8 mouse cellular contexts compared by ENCODE assay signal in the genomic region with DNA sequence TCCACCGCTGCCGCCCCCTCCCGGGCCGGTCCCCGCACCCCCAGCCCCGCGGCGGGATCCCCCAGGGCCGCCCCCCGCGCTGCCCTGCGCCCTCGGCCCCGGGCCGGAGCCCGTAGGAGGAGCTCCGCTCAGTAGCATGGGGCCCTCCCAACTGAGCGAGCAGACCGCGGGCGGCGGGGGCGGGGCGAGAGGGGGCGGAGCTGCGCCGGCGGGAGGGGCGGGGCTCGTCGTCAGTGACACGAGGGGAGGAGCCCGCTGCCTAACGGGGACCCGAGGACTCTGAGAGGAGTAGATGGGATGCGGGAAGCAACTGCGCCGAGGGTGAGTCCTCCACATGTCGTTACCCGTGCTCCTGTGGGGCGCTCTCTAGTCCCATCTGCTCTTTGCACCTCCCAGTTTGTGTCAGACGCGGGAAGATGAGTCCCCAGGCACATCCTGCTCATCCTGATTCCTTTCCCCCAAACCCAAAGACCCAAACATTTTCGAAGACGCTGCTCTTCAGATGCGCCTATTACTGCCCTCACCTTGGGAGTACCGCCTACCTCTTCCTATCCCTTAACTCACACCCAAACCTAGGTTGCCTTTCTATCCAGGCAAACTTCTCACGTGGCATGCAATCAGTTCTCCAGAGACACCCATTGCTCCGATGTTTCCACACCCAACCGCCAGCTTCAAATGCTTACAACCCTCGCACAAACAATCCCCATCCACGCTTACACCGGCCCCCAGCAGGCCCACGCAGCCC. TPM values are rescaled to one million over a fixed set of nuclear protein-coding genes. Genes with fewer than 3 reads are reported as not detected.
A peak's percentile ranks its signal among the peaks of the same experiment; 100 is the strongest.
DNase-seq lines count a peak whose midpoint lies in the region; ATAC-seq and TF ChIP-seq lines count a peak whose summit lies in the region.

A gene (minus strand): TSS at position 168 of the 745 bp plus-strand sequence.

- H3K27ac ChIP-seq in embryonic facial prominence, embryonic 15.5 days (replicated peaks), result peak within 1 kb of the TSS; percentile 72; the same call in 1 of the 2 replicates
- H3K27ac ChIP-seq in limb, embryonic 13.5 days, result peak within 1 kb of the TSS; percentile 69
- H3K27ac ChIP-seq in midbrain, embryonic 15.5 days, result peak within 1 kb of the TSS; percentile 73
- H3K27ac ChIP-seq in spleen, adult 2 months (ENCODE audit: insufficient read depth, low read length), result no peak within 1 kb of the TSS

- peak; percentile 44; the same call in 1 of the 2 replicates for TF ChIP-seq POLR2A in spleen, adult 2 months (IDR thresholded peaks at IDR 0.05; ENCODE audit: low read depth, low read length)

- DNase-seq in 3134 (ENCODE audit: extremely low read depth, insufficient read length, low spot score), result peak; percentile 90
- DNase-seq in adrenal gland, postnatal 4 days (ENCODE audit: low spot score in 2 of 2), result peak; percentile 89 to 92
- peak; percentile 83 for DNase-seq in heart, adult 8-10 months (ENCODE audit: low spot score)
- DNase-seq in kidney, adult 9 months, result peak; percentile 83
- DNase-seq in spleen, adult 2 months (ENCODE audit: low read depth in 1 of 2, low spot score in 2 of 2), result peak; percentile 61 to 84

- peak within 1 kb of the TSS; percentile 84 for H3K4me2 ChIP-seq in embryonic facial prominence, embryonic 15.5 days (replicated peaks)
- H3K4me2 ChIP-seq in limb, embryonic 13.5 days (replicated peaks), result peak within 1 kb of the TSS; percentile 88
- peak within 1 kb of the TSS; percentile 68 for H3K4me2 ChIP-seq in midbrain, embryonic 15.5 days

- peaks cover 22% of the 10 kb centered on the region for H3K4me1 ChIP-seq in embryonic facial prominence, embryonic 15.5 days
- peaks cover 27% of the 10 kb centered on the region for H3K4me1 ChIP-seq in limb, embryonic 13.5 days
- H3K4me1 ChIP-seq in midbrain, embryonic 15.5 days, result peaks cover 27% of the 10 kb centered on the region
- peaks cover 3% of the 10 kb centered on the region for H3K4me1 ChIP-seq in spleen, adult 2 months (ENCODE audit: control insufficient read depth, insufficient read depth, insufficient read length)

- H3K36me3 ChIP-seq in embryonic facial prominence, embryonic 15.5 days, result peaks cover under 1% of the 10 kb centered on the region; the same call in 1 of the 2 replicates
- peaks cover 5% of the 10 kb centered on the region for H3K36me3 ChIP-seq in limb, embryonic 13.5 days
- no peaks in the 10 kb centered on the region for H3K36me3 ChIP-seq in midbrain, embryonic 15.5 days (replicated peaks)
- no peaks in the 10 kb centered on the region for H3K36me3 ChIP-seq in spleen, adult 2 months (ENCODE audit: control insufficient read depth, insufficient read depth, low read length)

- no peak for TF ChIP-seq CTCF in spleen, adult 2 months (IDR thresholded peaks at IDR 0.05; ENCODE audit: extremely low read depth, insufficient read depth, insufficient read length, insufficient replicate concordance)

- H3K4me3 ChIP-seq in embryonic facial prominence, embryonic 15.5 days (replicated peaks), result peak within 1 kb of the TSS; percentile 76
- peak within 1 kb of the TSS; percentile 92 for H3K4me3 ChIP-seq in limb, embryonic 13.5 days
- peak within 1 kb of the TSS; percentile 91 for H3K4me3 ChIP-seq in midbrain, embryonic 15.5 days
- H3K4me3 ChIP-seq in spleen, adult 2 months (ENCODE audit: extremely low read depth, insufficient read depth, insufficient read length), result peak within 1 kb of the TSS; percentile 70

- no peaks in the 10 kb centered on the region for H3K27me3 ChIP-seq in embryonic facial prominence, embryonic 15.5 days
- H3K27me3 ChIP-seq in limb, embryonic 13.5 days, result peaks cover 10% of the 10 kb centered on the region; the same call in 1 of the 2 replicates
- H3K27me3 ChIP-seq in midbrain, embryonic 15.5 days (replicated peaks), result no peaks in the 10 kb centered on the region
- H3K27me3 ChIP-seq in spleen, adult 2 months (ENCODE audit: control insufficient read depth, insufficient read depth, low read length), result no peaks in the 10 kb centered on the region

- H3K9ac ChIP-seq in embryonic facial prominence, embryonic 15.5 days, result peak within 1 kb of the TSS; percentile 85
- peak within 1 kb of the TSS; percentile 92 for H3K9ac ChIP-seq in limb, embryonic 13.5 days
- H3K9ac ChIP-seq in midbrain, embryonic 15.5 days, result peak within 1 kb of the TSS; percentile 88

- H3K9me3 ChIP-seq in embryonic facial prominence, embryonic 15.5 days (replicated peaks), result no peaks in the 10 kb centered on the region
- H3K9me3 ChIP-seq in limb, embryonic 13.5 days, result no peaks in the 10 kb centered on the region
- H3K9me3 ChIP-seq in midbrain, embryonic 15.5 days, result no peaks in the 10 kb centered on the region

- WGBS in embryonic facial prominence, embryonic 15.5 days, result under 1% methylated on average over 40 of the region's 54 CpGs
- WGBS in limb, embryonic 13.5 days, result 2% methylated on average over 43 of the region's 54 CpGs
- WGBS in midbrain, embryonic 15.5 days, result under 1% methylated on average over 40 of the region's 54 CpGs
- WGBS in spleen, adult 2 months, result under 1% methylated on average over 51 of the region's 54 CpGs

- peak; percentile 95 for ATAC-seq in embryonic facial prominence, embryonic 15.5 days (ENCODE audit: insufficient number of reproducible peaks, low FRiP score, low TSS enrichment, low read depth)
- ATAC-seq in limb, embryonic 13.5 days (ENCODE audit: low FRiP score, low read depth), result peak; percentile 94
- ATAC-seq in midbrain, embryonic 15.5 days (replicated peaks), result peak; percentile 89

RNA-seq across cellular contexts. Expression of the gene that starts here (rescaled TPM):
- 10 to 100 TPM; 30.5 to 32.7 TPM for total RNA-seq in adrenal gland, postnatal 4 days (2021)
- polyA plus RNA-seq in embryonic facial prominence, embryonic 15.5 days (2015; fragmentation: Nextera tagmentation; extraction: Ambion mirVana), result 4.5 and 5.0 TPM in 2 replicates
- total RNA-seq in heart, adult 8-10 months (2022), result 1 to 10 TPM; 4.4 to 7.3 (median 5.7) TPM
- 4.2 and 6.0 TPM in 2 replicates for polyA plus RNA-seq in limb, embryonic 13.5 days (2015; fragmentation: Nextera tagmentation; extraction: Ambion mirVana)
- 12.0 and 13.3 TPM in 2 replicates for polyA plus RNA-seq in midbrain, embryonic 15.5 days (2015; fragmentation: Nextera tagmentation; extraction: Ambion mirVana)
- polyA plus RNA-seq in spleen, adult 2 months (2012; rRNA removed), result 4.3 and 5.5 TPM in 2 replicates
